Mouse (Mus musculus) limb, embryonic 13.5 days (tissue): ENCODE measurements at regions not wholly inside any gene's neighbourhood (a gene's known extent, or its start where the extent isn't known, plus 50 kb on each side); places are given as distances from the start of the nearest gene placed in this dataset.

Source experiments
- ATAC-seq: fragments of 200-750 bp; cut with Nextera tagmentation; 2 replicates; pipeline ENCODE4 v1.8.0; 2017; ENCODE audit warnings: low read depth, moderate number of reproducible peaks, moderate TSS enrichment; ENCODE audit not compliant: low FRiP score
- H3K27ac ChIP-seq: fragments of 300-500 bp; sonication (generic); 2 replicates; pipeline ENCODE4 v1.5.1; 2015; ENCODE audit warnings: inconsistent platforms, mild to moderate bottlenecking, moderate library complexity
- H3K27me3 ChIP-seq: fragments of 300-500 bp; sonication (generic); 2 replicates; pipeline ENCODE4 v1.6.1; 2015; ENCODE audit warnings: mild to moderate bottlenecking, inconsistent platforms
- H3K36me3 ChIP-seq: fragments of 300-500 bp; sonication (generic); 2 replicates; pipeline ENCODE4 v1.6.1; 2015; ENCODE audit warnings: inconsistent platforms, mild to moderate bottlenecking, moderate library complexity
- H3K4me1 ChIP-seq: fragments of 300-500 bp; sonication (generic); 2 replicates; pipeline ENCODE4 v1.6.1; 2015; ENCODE audit warnings: inconsistent platforms
- H3K4me2 ChIP-seq: fragments of 300-500 bp; sonication (generic); replicated peaks from 2 replicates; pipeline ENCODE4 v1.6.1; 2015; ENCODE audit warnings: inconsistent platforms, mild to moderate bottlenecking, moderate library complexity
- H3K4me3 ChIP-seq: fragments of 300-500 bp; sonication (generic); 2 replicates; pipeline ENCODE4 v1.5.1; 2015; ENCODE audit warnings: moderate library complexity, mild to moderate bottlenecking, inconsistent platforms
- H3K9ac ChIP-seq: fragments of 300-500 bp; sonication (generic); 2 replicates; pipeline ENCODE4 v1.6.1; 2015; ENCODE audit warnings: mild to moderate bottlenecking, inconsistent platforms
- H3K9me3 ChIP-seq: fragments of 300-500 bp; sonication (generic); 2 replicates; pipeline ENCODE4 v1.6.1; 2016; ENCODE audit warnings: inconsistent platforms
- WGBS: fragments of 180-500 bp; shearing (Covaris S2); methylation state at CpG from one replicate; pipeline ENCODE4 v1.1.7; 2015; 5-methylcytosine and 5-hydroxymethylcytosine counted together

GRCm38 (mm10) chr11:19595107-19595506 is 329.1 kb upstream of the Spred2 start:
- H3K4me1 ChIP-seq, result no peaks in the 10 kb centered on the region
- H3K4me2 ChIP-seq, result no peak overlapping the region
- H3K36me3 ChIP-seq, result no peaks in the 10 kb centered on the region
- no peak overlapping the region for H3K27ac ChIP-seq
- H3K4me3 ChIP-seq, result no peak overlapping the region
- H3K27me3 ChIP-seq, result no peaks in the 10 kb centered on the region
- H3K9me3 ChIP-seq, result 0 out of 2 replicates have a peak, but pooled peaks cover 3% of the 10 kb centered on the region
- ATAC-seq, result no peak; the same call in 1 of the 2 replicates
- H3K9ac ChIP-seq, result no peak overlapping the region
- 88% methylated on average over 4 of the region's 4 CpGs for WGBS

GRCm38 (mm10) chr11:19596336-19596735 is 327.8 kb upstream of the Spred2 start:
- ATAC-seq, result no peak
- H3K36me3 ChIP-seq, result no peaks in the 10 kb centered on the region
- H3K9ac ChIP-seq, result no peak overlapping the region
- no peaks in the 10 kb centered on the region for H3K27me3 ChIP-seq
- no peak overlapping the region for H3K4me3 ChIP-seq
- no peak overlapping the region for H3K27ac ChIP-seq
- H3K4me1 ChIP-seq, result no peaks in the 10 kb centered on the region
- H3K9me3 ChIP-seq, result 0 out of 2 replicates have a peak, but pooled peaks cover 3% of the 10 kb centered on the region
- no peak overlapping the region for H3K4me2 ChIP-seq

GRCm38 (mm10) chr11:19599433-19599832 is 324.7 kb upstream of the Spred2 start:
- no peaks in the 10 kb centered on the region for H3K27me3 ChIP-seq
- H3K4me3 ChIP-seq, result no peak overlapping the region
- no peak for ATAC-seq
- no peak overlapping the region for H3K4me2 ChIP-seq
- no peak overlapping the region for H3K9ac ChIP-seq
- H3K9me3 ChIP-seq, result no peaks in the 10 kb centered on the region
- H3K36me3 ChIP-seq, result no peaks in the 10 kb centered on the region
- 83% methylated on average over 9 of the region's 9 CpGs for WGBS
- H3K4me1 ChIP-seq, result 0 out of 2 replicates have a peak, but pooled peaks cover 4% of the 10 kb centered on the region
- no peak overlapping the region for H3K27ac ChIP-seq

GRCm38 (mm10) chr11:19601216-19601938 is 322.8 kb upstream of the Spred2 start:
- no peak overlapping the region for H3K9ac ChIP-seq
- H3K9me3 ChIP-seq, result no peaks in the 10 kb centered on the region
- H3K27me3 ChIP-seq, result no peaks in the 10 kb centered on the region
- H3K36me3 ChIP-seq, result no peaks in the 10 kb centered on the region
- no peak overlapping the region for H3K4me3 ChIP-seq
- ATAC-seq, result no peak
- 0 out of 2 replicates have a peak, but pooled peaks cover 4% of the 10 kb centered on the region for H3K4me1 ChIP-seq
- H3K4me2 ChIP-seq, result no peak overlapping the region
- 0 out of 2 replicates have a peak overlapping the region, but pooled peaks have one; percentile 40 for H3K27ac ChIP-seq
- WGBS, result 64% methylated on average over 15 of the region's 15 CpGs

- H3K27ac ChIP-seq, result no peak overlapping the region
- no peak overlapping the region for H3K9ac ChIP-seq
- no peaks in the 10 kb centered on the region for H3K36me3 ChIP-seq
- no peak overlapping the region for H3K4me2 ChIP-seq
- no peak overlapping the region for H3K4me3 ChIP-seq
- H3K9me3 ChIP-seq, result no peaks in the 10 kb centered on the region
- 91% methylated on average over 5 of the region's 5 CpGs for WGBS
- no peak for ATAC-seq
- no peaks in the 10 kb centered on the region for H3K27me3 ChIP-seq
- H3K4me1 ChIP-seq, result 0 out of 2 replicates have a peak, but pooled peaks cover 4% of the 10 kb centered on the region
Measured at GRCm38 (mm10) chr11:19602496-19602895, 321.7 kb upstream of the Spred2 start.

- 52% methylated on average over 4 of the region's 4 CpGs for WGBS
- ATAC-seq, result no peak
Measured at GRCm38 (mm10) chr11:19605602-19606001, 318.6 kb upstream of the Spred2 start.

GRCm38 (mm10) chr11:19606943-19607342 is 317.2 kb upstream of the Spred2 start:
- no peak for ATAC-seq
- Histone ChIP-seq H3K27ac (no peak overlapping the region), H3K4me3 (no peak overlapping the region), H3K4me1 (0 out of 2 replicates have a peak, but pooled peaks cover 2% of the 10 kb centered on the region), H3K36me3 (no peaks in the 10 kb centered on the region), H3K9ac (no peak overlapping the region), H3K9me3 (no peaks in the 10 kb centered on the region), H3K4me2 (no peak overlapping the region), H3K27me3 (peaks cover 5% of the 10 kb centered on the region; the same call in 1 of the 2 replicates)
- WGBS, result 98% methylated on average over 8 of the region's 8 CpGs

More at GRCm38 (mm10) chr11:19605602-19606001, 318.6 kb upstream of the Spred2 start:
- H3K4me2 ChIP-seq, result no peak overlapping the region
- H3K27ac ChIP-seq, result no peak overlapping the region
- no peak overlapping the region for H3K4me3 ChIP-seq
- H3K9ac ChIP-seq, result no peak overlapping the region
- H3K27me3 ChIP-seq, result no peaks in the 10 kb centered on the region
- 0 out of 2 replicates have a peak, but pooled peaks cover 4% of the 10 kb centered on the region for H3K4me1 ChIP-seq
- H3K36me3 ChIP-seq, result no peaks in the 10 kb centered on the region
- no peaks in the 10 kb centered on the region for H3K9me3 ChIP-seq

- H3K27me3 ChIP-seq, result peaks cover 5% of the 10 kb centered on the region; the same call in 1 of the 2 replicates
- no peaks in the 10 kb centered on the region for H3K9me3 ChIP-seq
- ATAC-seq, result no peak
- H3K4me3 ChIP-seq, result no peak overlapping the region
- no peak overlapping the region for H3K27ac ChIP-seq
- H3K9ac ChIP-seq, result no peak overlapping the region
- no peaks in the 10 kb centered on the region for H3K4me1 ChIP-seq
- no peaks in the 10 kb centered on the region for H3K36me3 ChIP-seq
- H3K4me2 ChIP-seq, result no peak overlapping the region
Measured at GRCm38 (mm10) chr11:19607941-19608340, 316.2 kb upstream of the Spred2 start.

- 92% methylated on average over 4 of the region's 4 CpGs for WGBS
- no peaks in the 10 kb centered on the region for H3K9me3 ChIP-seq
- H3K9ac ChIP-seq, result no peak overlapping the region
- H3K27me3 ChIP-seq, result peaks cover 5% of the 10 kb centered on the region; the same call in 1 of the 2 replicates
- no peak overlapping the region for H3K4me2 ChIP-seq
- ATAC-seq, result no peak
- no peaks in the 10 kb centered on the region for H3K4me1 ChIP-seq
- H3K4me3 ChIP-seq, result no peak overlapping the region
- H3K36me3 ChIP-seq, result no peaks in the 10 kb centered on the region
- H3K27ac ChIP-seq, result no peak overlapping the region
Measured at GRCm38 (mm10) chr11:19608523-19608922, 315.7 kb upstream of the Spred2 start.

GRCm38 (mm10) chr11:19610559-19610958 is 313.6 kb upstream of the Spred2 start:
- no peak overlapping the region for H3K4me2 ChIP-seq
- no peaks in the 10 kb centered on the region for H3K9me3 ChIP-seq
- WGBS, result 10% methylated on average over 6 of the region's 6 CpGs
- no peaks in the 10 kb centered on the region for H3K4me1 ChIP-seq
- no peak overlapping the region for H3K9ac ChIP-seq
- H3K27ac ChIP-seq, result no peak overlapping the region
- no peaks in the 10 kb centered on the region for H3K36me3 ChIP-seq
- H3K4me3 ChIP-seq, result no peak overlapping the region
- no peak for ATAC-seq
- H3K27me3 ChIP-seq, result peaks cover 5% of the 10 kb centered on the region; the same call in 1 of the 2 replicates

GRCm38 (mm10) chr11:19611217-19611616 is 313.0 kb upstream of the Spred2 start:
- H3K4me2 ChIP-seq, result no peak overlapping the region
- no peaks in the 10 kb centered on the region for H3K36me3 ChIP-seq
- 82% methylated on average over 4 of the region's 4 CpGs for WGBS
- no peak for ATAC-seq
- no peaks in the 10 kb centered on the region for H3K4me1 ChIP-seq
- H3K9ac ChIP-seq, result no peak overlapping the region
- H3K9me3 ChIP-seq, result no peaks in the 10 kb centered on the region
- H3K4me3 ChIP-seq, result no peak overlapping the region
- H3K27ac ChIP-seq, result no peak overlapping the region
- peaks cover 5% of the 10 kb centered on the region; the same call in 1 of the 2 replicates for H3K27me3 ChIP-seq

GRCm38 (mm10) chr11:19616520-19616919 is 307.7 kb upstream of the Spred2 start:
- H3K27me3 ChIP-seq, result no peaks in the 10 kb centered on the region
- H3K4me1 ChIP-seq, result peaks cover 4% of the 10 kb centered on the region; the same call in 1 of the 2 replicates
- H3K9ac ChIP-seq, result no peak overlapping the region
- ATAC-seq, result no peak
- 61% methylated on average over 4 of the region's 4 CpGs for WGBS
- H3K9me3 ChIP-seq, result no peaks in the 10 kb centered on the region
- no peak overlapping the region for H3K4me2 ChIP-seq
- no peaks in the 10 kb centered on the region for H3K36me3 ChIP-seq
- no peak overlapping the region for H3K27ac ChIP-seq
- H3K4me3 ChIP-seq, result no peak overlapping the region
